Mouse (Mus musculus): ENCODE results near the gene Rrp12. TPM values are rescaled to one million over a fixed set of nuclear protein-coding genes. Genes with fewer than 3 reads are reported as not detected.

Rrp12 gene
- polyA plus RNA-seq, 1 experiment from 2014 or later, result 8.4 TPM

DNA sequence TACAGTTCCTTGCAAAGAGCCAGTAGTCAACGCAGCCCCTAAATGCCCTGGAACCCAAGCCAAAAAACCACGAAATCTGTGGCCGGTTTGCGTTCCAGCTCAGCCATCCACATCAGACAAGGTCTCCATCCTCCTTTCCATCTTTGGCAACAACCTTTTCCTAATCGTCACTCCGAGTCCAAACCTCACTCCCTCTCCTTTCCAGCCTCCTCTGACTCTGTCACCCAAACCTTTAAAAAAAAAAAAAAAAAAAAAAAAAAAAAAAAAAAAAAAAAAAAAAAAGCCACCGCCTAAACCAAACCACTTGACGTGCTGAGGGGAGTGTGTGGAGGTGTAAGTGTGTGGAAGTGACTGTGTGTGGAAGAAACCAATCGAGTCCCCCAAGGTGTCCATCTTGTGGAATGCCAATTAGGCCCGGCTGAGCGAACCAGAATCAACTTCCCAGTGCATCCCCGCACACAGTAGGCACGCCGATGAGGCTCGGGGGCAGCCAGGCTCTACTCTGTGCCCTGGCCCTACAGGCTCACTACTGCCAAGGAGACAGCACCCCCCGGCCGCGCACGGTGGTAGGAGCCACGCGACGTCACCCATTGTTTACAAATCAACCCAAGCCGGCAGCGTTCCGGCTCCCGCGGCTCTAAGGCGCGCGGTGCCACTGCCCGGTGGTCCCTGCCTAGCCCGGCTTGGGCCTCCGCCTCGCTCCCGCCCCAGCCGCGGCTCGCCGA, 66.4 kb downstream of the Rrp12 start, which contains the start of gene Frat1:
Frat1 (plus strand) TSS at position 590 of the 725 bp plus-strand sequence.
- DNase-seq (ENCODE audit: low spot score), result peak; percentile 95
- peak; percentile 93 for ATAC-seq
- Histone ChIP-seq H3K4me1 (ENCODE audit: control insufficient read depth, insufficient read depth, low read length) (peaks cover 19% of the 10 kb centered on the region), H3K4me2 (ENCODE audit: low read length) (peak within 1 kb of the TSS; percentile 97), H3K9me3 (replicated peaks; ENCODE audit: control insufficient read depth, low read length) (no peaks in the 10 kb centered on the region), H3K27ac (ENCODE audit: low read depth, low read length) (peak within 1 kb of the TSS; percentile 94), H3K27me3 (replicated peaks; ENCODE audit: control insufficient read depth, insufficient read depth, low read length) (no peaks in the 10 kb centered on the region), H3K36me3 (ENCODE audit: control insufficient read depth, insufficient read depth, low read length) (no peaks in the 10 kb centered on the region), H3K4me3 (ENCODE audit: low read depth, low read length) (peak within 1 kb of the TSS; percentile 81), H3K9ac (ENCODE audit: low read length) (peak within 1 kb of the TSS; percentile 81)
- under 1% methylated on average over 39 of the region's 39 CpGs for WGBS

DNA sequence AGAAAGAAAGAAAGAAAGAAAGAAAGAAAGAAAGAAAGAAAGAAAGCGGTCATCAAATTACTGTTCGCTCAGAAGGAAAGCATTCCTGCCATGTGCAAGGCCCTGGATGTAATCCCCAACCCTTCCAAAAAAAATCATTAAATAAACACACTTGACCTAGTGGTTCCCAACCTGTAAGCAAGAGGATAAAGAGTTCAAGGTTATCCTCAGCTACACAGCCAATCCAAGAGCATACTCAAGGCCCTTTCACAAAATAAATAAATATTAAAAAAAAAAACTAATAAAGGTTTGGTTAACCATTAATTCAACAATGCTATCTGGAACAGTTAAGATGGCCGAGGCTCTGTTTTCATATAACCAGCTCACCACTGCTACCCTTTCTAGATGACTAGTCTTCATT, 67.0 kb downstream of the Rrp12 start:
- peak overlapping the region; percentile 58 for H3K9ac ChIP-seq (ENCODE audit: low read length)
- no peaks in the 10 kb centered on the region for H3K36me3 ChIP-seq (ENCODE audit: control insufficient read depth, insufficient read depth, low read length)
- peak overlapping the region; percentile 81 for H3K4me3 ChIP-seq (ENCODE audit: low read depth, low read length)
- 63% methylated on average over 3 of the region's 3 CpGs for WGBS
- ATAC-seq (no peak), DNase-seq (ENCODE audit: low spot score) (no peak)
- peaks cover 19% of the 10 kb centered on the region for H3K4me1 ChIP-seq (ENCODE audit: control insufficient read depth, insufficient read depth, low read length)
- no peaks in the 10 kb centered on the region for H3K27me3 ChIP-seq (replicated peaks; ENCODE audit: control insufficient read depth, insufficient read depth, low read length)
- H3K27ac ChIP-seq (ENCODE audit: low read depth, low read length), result peak overlapping the region; percentile 94
- H3K4me2 ChIP-seq (ENCODE audit: low read length), result peak overlapping the region; percentile 97
- H3K9me3 ChIP-seq (replicated peaks; ENCODE audit: control insufficient read depth, low read length), result no peaks in the 10 kb centered on the region

DNA sequence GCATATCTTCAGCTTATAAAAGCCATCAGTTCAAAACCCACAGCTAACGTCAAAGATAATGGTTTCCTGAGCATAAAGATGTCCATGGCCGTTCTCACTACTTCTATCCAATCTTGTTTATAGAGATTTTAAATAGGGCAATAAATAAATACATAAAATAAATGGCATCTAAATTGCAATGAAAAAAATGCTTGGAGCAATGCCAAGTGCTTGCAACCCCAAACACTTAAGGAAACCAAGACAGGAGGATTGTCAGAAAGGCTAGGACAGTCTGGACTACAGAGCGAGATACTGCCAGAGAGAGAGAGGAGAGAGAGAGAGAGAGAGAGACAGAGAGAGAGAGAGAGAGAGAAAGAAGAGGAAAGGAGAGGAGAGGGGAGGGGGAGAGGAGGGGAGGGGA, 69.4 kb downstream of the Rrp12 start:
- no peak overlapping the region for H3K9ac ChIP-seq (ENCODE audit: low read length)
- H3K9me3 ChIP-seq (replicated peaks; ENCODE audit: control insufficient read depth, low read length), result no peaks in the 10 kb centered on the region
- no peak overlapping the region for H3K4me3 ChIP-seq (ENCODE audit: low read depth, low read length)
- H3K27ac ChIP-seq (ENCODE audit: low read depth, low read length), result no peak overlapping the region
- DNase-seq (ENCODE audit: low spot score) (no peak), ATAC-seq (no peak)
- no peak overlapping the region for H3K4me2 ChIP-seq (ENCODE audit: low read length)
- 88% methylated on average over 3 of the region's 3 CpGs for WGBS
- no peaks in the 10 kb centered on the region for H3K27me3 ChIP-seq (replicated peaks; ENCODE audit: control insufficient read depth, insufficient read depth, low read length)
- no peaks in the 10 kb centered on the region for H3K36me3 ChIP-seq (ENCODE audit: control insufficient read depth, insufficient read depth, low read length)
- H3K4me1 ChIP-seq (ENCODE audit: control insufficient read depth, insufficient read depth, low read length), result peaks cover under 1% of the 10 kb centered on the region

DNA sequence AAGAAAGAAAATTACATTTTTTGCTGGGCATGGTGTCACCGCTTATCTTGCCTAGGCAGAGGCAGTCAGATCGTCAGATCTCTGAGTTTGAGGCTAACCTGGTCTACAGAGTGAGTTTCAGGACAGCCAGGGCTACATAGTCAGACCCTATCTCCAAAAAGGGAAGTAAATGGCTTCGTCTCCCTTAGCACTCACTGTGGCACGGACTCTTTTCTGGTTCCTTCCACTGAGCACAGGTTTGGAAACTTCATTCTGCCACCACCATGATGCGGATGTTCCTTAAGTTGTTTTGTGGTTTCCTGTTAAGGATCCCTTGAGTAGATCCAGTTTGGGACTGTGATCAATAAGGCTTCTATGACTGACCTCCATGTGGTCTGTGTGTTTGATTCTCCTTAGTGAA, 71.0 kb downstream of the Rrp12 start:
- Histone ChIP-seq H3K4me1 (ENCODE audit: control insufficient read depth, insufficient read depth, low read length) (no peaks in the 10 kb centered on the region), H3K4me2 (ENCODE audit: low read length) (no peak overlapping the region), H3K9ac (ENCODE audit: low read length) (no peak overlapping the region), H3K9me3 (replicated peaks; ENCODE audit: control insufficient read depth, low read length) (no peaks in the 10 kb centered on the region), H3K4me3 (ENCODE audit: low read depth, low read length) (no peak overlapping the region), H3K36me3 (ENCODE audit: control insufficient read depth, insufficient read depth, low read length) (no peaks in the 10 kb centered on the region), H3K27ac (ENCODE audit: low read depth, low read length) (no peak overlapping the region), H3K27me3 (replicated peaks; ENCODE audit: control insufficient read depth, insufficient read depth, low read length) (no peaks in the 10 kb centered on the region)
- ATAC-seq, result no peak
- WGBS, result 87% methylated on average over 5 of the region's 5 CpGs
- no peak for DNase-seq (ENCODE audit: low spot score)

DNA sequence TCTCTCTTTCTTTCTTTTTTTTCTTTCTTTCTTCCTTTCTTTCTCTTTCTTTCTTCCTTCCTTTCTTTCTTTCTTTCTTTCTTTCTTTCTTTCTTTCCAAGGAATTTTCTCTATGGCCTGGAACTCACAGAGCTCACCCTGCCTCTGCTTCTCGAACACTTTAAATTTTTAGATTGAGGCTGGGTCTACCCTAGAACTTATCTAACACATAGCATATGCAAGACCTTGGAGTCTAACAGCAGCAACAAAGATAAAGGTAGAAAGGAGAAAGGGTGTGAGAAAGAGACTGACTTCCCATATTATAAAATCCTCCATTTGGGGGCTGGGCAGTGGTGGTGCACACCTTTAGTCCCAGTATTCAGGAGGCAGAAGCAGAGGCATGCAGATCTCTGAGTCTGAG, 73.4 kb downstream of the Rrp12 start:
- Histone ChIP-seq H3K36me3 (ENCODE audit: control insufficient read depth, insufficient read depth, low read length) (no peaks in the 10 kb centered on the region), H3K4me1 (ENCODE audit: control insufficient read depth, insufficient read depth, low read length) (no peaks in the 10 kb centered on the region), H3K9ac (ENCODE audit: low read length) (no peak overlapping the region), H3K9me3 (replicated peaks; ENCODE audit: control insufficient read depth, low read length) (no peaks in the 10 kb centered on the region), H3K27me3 (replicated peaks; ENCODE audit: control insufficient read depth, insufficient read depth, low read length) (no peaks in the 10 kb centered on the region), H3K4me2 (ENCODE audit: low read length) (no peak overlapping the region), H3K4me3 (ENCODE audit: low read depth, low read length) (no peak overlapping the region), H3K27ac (ENCODE audit: low read depth, low read length) (no peak overlapping the region)
- 90% methylated on average over 1 of the region's 1 CpGs for WGBS
- DNase-seq (ENCODE audit: low spot score) (no peak), ATAC-seq (no peak)

DNA sequence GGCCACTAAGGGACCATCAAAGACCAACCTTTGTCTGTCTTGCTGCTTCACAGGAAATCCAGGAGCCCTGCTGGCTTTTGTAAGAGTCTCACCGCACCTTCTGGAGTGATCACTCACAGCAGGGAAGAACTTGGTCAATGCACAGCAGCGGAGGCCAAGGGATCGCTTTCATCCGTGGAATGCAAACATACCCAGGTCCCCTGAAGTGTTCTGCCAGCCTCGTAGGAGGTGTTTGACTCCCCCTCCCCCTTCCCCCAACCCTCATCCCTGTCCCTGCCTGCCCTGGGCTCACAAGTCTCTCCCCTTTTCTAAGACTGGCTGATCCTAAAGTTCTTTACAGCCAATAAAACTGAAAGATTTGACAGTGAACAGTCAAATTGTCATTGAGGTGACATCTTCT, 74.5 kb downstream of the Rrp12 start:
- 9% methylated on average over 5 of the region's 5 CpGs for WGBS
- Histone ChIP-seq H3K4me1 (ENCODE audit: control insufficient read depth, insufficient read depth, low read length) (no peaks in the 10 kb centered on the region), H3K9ac (ENCODE audit: low read length) (no peak overlapping the region), H3K36me3 (ENCODE audit: control insufficient read depth, insufficient read depth, low read length) (no peaks in the 10 kb centered on the region), H3K4me2 (ENCODE audit: low read length) (no peak overlapping the region), H3K27me3 (replicated peaks; ENCODE audit: control insufficient read depth, insufficient read depth, low read length) (no peaks in the 10 kb centered on the region), H3K9me3 (replicated peaks; ENCODE audit: control insufficient read depth, low read length) (no peaks in the 10 kb centered on the region), H3K4me3 (ENCODE audit: low read depth, low read length) (no peak overlapping the region), H3K27ac (ENCODE audit: low read depth, low read length) (no peak overlapping the region)
- ATAC-seq (no peak), DNase-seq (ENCODE audit: low spot score) (no peak)

DNA sequence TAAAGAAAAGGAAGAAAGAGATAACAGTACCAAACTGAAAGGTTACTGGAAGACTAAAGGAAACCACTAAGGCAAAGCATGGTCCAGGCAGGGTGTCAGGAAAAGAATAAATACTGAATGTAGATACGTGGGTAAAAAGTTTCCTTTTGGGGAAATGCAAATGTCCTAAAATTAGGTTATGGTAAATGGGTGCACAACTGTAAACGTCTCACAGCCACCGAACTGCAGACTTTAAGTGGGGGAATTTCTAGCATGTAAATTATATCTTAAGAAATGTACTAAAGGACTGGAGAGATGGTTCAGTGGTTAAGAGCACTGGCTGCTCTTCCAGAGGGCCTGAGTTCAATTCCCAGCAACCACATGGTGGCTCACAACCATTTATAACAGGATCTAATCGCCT, 77.2 kb downstream of the Rrp12 start:
- 84% methylated on average over 4 of the region's 4 CpGs for WGBS
- H3K4me2 ChIP-seq (ENCODE audit: low read length), result no peak overlapping the region
- no peaks in the 10 kb centered on the region for H3K27me3 ChIP-seq (replicated peaks; ENCODE audit: control insufficient read depth, insufficient read depth, low read length)
- H3K4me1 ChIP-seq (ENCODE audit: control insufficient read depth, insufficient read depth, low read length), result no peaks in the 10 kb centered on the region
- no peaks in the 10 kb centered on the region for H3K9me3 ChIP-seq (replicated peaks; ENCODE audit: control insufficient read depth, low read length)
- H3K9ac ChIP-seq (ENCODE audit: low read length), result no peak overlapping the region
- H3K4me3 ChIP-seq (ENCODE audit: low read depth, low read length), result no peak overlapping the region
- DNase-seq (ENCODE audit: low spot score) (no peak), ATAC-seq (no peak)
- H3K36me3 ChIP-seq (ENCODE audit: control insufficient read depth, insufficient read depth, low read length), result no peaks in the 10 kb centered on the region
- no peak overlapping the region for H3K27ac ChIP-seq (ENCODE audit: low read depth, low read length)

DNA sequence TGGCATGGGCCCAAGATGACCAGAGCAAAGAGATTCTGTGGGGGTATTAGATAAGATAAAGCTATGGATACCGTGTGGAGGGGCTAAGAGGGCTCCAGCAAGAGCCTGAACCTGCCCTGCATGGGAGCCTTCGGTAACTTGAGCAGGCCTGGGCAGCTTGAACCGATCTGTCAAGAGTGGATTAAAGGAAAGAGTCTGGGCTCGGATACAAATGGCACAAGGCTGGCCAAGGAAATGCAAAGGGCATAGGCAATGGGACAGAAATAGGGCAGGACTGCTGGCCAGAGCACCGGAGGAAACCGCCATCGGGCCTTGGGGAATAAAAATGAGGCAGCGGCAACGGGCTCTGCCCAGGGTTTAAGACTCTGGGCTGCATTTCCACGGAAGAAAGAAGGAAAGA, 78.6 kb downstream of the Rrp12 start:
- Histone ChIP-seq H3K4me1 (ENCODE audit: control insufficient read depth, insufficient read depth, low read length) (no peaks in the 10 kb centered on the region), H3K9me3 (replicated peaks; ENCODE audit: control insufficient read depth, low read length) (no peaks in the 10 kb centered on the region), H3K36me3 (ENCODE audit: control insufficient read depth, insufficient read depth, low read length) (no peaks in the 10 kb centered on the region), H3K9ac (ENCODE audit: low read length) (no peak overlapping the region), H3K4me2 (ENCODE audit: low read length) (no peak overlapping the region), H3K27me3 (replicated peaks; ENCODE audit: control insufficient read depth, insufficient read depth, low read length) (no peaks in the 10 kb centered on the region), H3K4me3 (ENCODE audit: low read depth, low read length) (no peak overlapping the region), H3K27ac (ENCODE audit: low read depth, low read length) (no peak overlapping the region)
- 67% methylated on average over 10 of the region's 10 CpGs for WGBS
- DNase-seq (ENCODE audit: low spot score), result no peak
- ATAC-seq, result no peak

DNA sequence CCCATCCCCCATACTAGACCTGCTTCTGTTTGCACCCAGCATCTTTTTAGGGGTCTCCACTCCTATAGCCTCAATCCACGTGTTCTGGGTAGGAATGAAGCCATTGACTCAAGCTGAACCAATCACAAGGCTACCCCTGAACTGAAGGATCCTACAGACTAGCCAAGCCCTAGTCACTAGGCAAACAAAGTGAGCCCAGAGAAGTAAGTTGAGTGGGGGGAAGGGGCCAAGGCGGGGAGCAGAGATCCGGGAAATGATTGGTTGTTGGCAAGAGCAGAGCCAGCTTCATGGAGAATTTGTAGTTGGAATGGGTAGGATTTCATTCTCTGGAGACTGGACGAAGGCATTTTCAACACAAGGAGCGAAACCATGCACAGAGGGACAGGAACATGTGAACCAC, 79.1 kb downstream of the Rrp12 start:
- Histone ChIP-seq H3K4me3 (ENCODE audit: low read depth, low read length) (no peak overlapping the region), H3K4me1 (ENCODE audit: control insufficient read depth, insufficient read depth, low read length) (no peaks in the 10 kb centered on the region), H3K9me3 (replicated peaks; ENCODE audit: control insufficient read depth, low read length) (no peaks in the 10 kb centered on the region), H3K27me3 (replicated peaks; ENCODE audit: control insufficient read depth, insufficient read depth, low read length) (no peaks in the 10 kb centered on the region), H3K9ac (ENCODE audit: low read length) (no peak overlapping the region), H3K36me3 (ENCODE audit: control insufficient read depth, insufficient read depth, low read length) (no peaks in the 10 kb centered on the region), H3K27ac (ENCODE audit: low read depth, low read length) (no peak overlapping the region), H3K4me2 (ENCODE audit: low read length) (no peak overlapping the region)
- DNase-seq (ENCODE audit: low spot score) (no peak), ATAC-seq (no peak)
- 70% methylated on average over 5 of the region's 5 CpGs for WGBS
